Mouse (Mus musculus) liver, adult 2 months (tissue): ENCODE results near the gene Pdcd2.

Experiments used
- CTCF ChIP-seq: fragments of 200-500 bp; IDR thresholded peaks from 2 replicates; pipeline ENCODE4 v1.5.1; 2011; ENCODE audit warnings: low read depth, low read length, control low read depth
- POLR2A ChIP-seq: fragments of 200-500 bp; IDR thresholded peaks from 2 replicates; pipeline ENCODE4 v1.6.1; 2011; ENCODE audit warnings: low read length, control low read depth; ENCODE audit not compliant: insufficient read depth; ENCODE audit errors: extremely low read depth

- TF ChIP-seq CTCF (no peak), POLR2A (no peak)
Measured at GRCm38 (mm10) chr17:15535162-15535800, 8.2 kb upstream of the Pdcd2 start.
